Mouse (Mus musculus) lung, postnatal 25 days (tissue): Measurements from ENCODE around the gene Nr2e1.

Source experiments
- DNase-seq: peaks from one replicate; pipeline ENCODE4 v3.0.0; 2022; ENCODE audit warnings: low spot score

The Nr2e1 gene

DNA sequence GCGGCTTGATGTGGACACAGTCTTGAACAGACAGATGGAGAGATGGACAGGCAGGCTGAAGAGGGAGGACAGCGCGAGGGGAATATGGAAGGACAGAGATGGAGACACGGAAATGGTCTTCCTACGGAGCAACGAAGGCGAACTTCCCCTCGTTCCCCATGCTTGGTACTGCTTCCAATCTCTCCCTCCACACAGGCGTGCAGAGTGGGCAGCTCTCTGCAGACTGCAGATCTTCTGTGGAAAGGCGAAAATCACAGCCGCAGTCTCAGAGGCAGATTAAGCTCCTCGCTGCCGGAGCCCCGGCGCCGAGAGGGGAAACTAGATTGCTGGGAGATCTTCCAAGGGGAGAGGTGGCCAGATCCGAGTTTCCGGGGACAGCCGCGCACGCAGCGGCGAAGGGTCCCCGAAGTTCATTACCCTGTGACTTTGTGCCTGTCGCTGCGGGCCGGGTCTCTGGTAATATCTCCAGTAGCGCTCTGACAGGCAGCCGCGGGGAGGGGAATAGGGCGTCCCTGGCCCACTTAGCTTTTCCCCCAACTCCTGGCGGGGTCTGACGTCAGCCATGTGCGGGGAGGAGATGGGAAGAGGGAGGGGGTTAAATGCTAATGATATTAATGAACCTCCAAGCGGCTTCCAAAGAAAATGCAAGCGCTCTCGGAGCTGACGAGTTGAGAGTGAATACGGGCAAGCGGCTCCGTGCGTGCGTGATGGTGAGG is at the start of gene Nr2e1, which contains the start of gene Ostm1:
Nr2e1 (minus strand) TSS at position 476 of the 716 bp plus-strand sequence.
Ostm1 (plus strand) TSS at position 666 of the 716 bp plus-strand sequence.
- no peak for DNase-seq

DNA sequence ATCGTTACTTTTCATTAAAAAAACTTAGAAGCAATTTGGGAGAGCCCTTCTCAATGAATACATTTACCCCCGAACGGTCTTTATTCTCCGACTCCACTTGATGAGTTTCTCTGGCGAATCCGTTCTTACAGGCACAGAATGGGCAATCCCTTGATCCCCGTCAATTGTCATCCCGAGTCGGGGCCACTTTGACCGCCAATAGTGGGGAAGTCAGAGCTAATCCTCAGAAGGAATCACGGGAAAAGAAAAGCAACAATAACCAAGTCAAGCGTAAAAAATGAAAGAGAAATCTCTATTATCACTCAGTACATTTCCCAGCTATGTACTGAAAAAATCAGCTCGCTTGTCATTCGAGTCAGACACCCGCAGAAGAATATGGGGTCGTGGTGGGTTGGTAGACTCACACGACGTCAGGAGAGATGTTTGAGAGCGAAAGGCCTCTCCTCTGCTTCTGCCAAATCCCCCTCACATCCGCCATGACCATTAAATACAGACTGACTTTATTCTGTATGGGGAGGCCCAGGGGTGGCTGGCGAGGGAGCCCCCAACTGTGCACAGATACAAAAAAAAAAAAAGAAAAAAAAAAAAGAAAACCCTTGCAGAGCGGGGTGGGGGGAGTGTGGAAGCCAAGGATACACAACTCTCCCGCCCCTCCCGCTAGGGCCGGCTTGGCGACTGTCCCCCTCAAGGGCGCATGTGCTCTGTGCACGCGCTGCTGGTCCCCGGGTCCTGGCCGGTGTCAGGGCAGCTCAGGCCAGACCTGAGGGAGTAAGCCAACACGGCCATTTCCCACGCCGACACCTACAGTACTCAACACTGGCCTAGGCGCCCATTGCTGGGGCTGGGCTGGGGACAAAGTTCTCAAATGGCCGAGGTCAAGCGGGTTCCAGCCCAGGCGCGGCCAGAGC is 49.3 kb upstream of the Nr2e1 start:
- DNase-seq, result no peak

DNA sequence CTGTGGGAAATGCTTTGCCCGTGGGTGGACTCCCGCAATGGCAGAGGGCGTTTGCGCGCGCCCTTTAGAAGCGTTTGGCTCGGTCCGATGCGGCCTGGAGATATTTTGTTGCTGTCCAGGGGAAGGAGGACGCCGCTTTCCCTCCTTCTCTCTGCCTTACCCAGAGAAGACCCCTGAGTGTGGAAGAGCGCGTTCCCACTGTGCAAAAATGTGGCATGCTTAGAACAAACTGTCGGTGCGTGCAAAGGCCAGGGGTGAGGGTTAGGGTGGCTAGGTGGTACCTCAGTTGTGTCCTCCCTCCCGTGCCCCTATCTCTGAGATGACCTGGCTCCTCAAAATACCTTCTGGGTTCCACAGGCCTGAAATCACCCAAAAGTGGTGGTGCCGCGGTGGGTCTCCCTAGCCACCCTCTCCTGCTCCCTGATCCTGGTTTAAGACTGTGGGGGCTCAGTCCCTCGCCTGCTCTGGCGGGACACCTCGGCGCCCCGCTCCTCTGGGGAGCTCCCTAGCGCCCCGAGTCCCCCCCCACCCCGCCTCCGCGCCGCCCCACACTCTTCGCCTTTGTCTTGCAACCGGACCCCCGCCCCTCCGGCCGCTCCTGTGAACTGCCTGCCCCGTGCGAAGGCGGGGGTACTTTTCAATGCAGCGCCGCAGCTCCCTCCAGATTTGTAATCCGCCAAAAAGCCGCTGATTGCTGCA is 48.5 kb upstream of the Nr2e1 start:
- DNase-seq, result no peak

DNA sequence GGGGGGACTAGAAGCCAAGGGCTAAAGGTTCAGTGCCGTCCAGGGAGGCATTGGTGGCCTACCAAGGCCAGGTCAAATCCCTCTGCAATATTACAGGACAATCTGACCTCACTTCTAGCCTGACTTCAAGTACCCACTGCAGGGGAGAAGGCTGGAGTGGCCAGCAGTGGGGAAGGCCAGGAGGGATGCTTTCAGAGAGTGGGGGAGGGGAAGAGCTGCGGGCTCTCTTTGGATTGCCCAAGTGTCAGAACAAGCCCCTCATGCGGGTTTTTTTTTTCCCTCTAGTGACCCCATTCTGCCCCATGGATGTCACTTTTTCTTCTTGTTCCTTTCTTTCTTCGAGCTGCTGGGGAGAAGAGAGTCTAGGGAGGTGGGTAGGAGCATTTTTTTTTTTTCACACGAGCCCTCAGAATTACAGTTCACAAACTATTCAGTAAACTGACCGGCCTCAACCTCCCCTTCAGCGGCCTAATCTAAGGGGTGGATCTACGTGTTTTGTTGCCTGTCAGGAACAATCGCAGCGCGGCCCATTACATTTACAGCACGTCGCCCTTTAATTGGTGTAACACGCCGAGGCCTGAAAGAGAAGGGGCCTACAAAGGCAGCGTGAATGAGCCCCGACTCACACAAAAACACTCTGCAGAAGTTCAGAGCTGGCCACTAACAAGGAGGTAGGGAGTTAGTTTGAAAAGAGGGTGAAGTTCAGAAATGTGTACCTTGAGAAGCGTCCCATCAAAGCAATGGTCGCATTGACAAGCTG is 47.3 kb upstream of the Nr2e1 start:
- no peak for DNase-seq

DNA sequence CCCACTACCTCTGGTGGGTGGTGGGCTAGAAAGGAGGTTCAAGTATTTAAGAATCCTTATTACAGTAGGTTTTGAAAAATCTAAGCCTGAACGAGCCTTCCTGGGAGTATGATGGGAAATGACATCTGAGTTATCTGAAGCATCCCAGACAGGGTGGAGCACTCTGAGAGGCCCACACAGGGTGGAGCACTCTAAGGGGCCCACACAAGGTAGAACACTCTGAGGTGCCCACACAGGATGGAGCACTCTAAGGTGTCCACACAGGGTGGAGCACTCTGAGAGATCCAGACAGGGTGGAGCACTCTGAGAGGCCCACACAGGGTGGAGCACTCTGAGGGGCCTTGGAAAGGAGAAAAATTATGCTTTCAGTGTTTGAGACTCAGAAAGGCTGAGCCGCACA is 42.5 kb upstream of the Nr2e1 start:
- no peak for DNase-seq

DNA sequence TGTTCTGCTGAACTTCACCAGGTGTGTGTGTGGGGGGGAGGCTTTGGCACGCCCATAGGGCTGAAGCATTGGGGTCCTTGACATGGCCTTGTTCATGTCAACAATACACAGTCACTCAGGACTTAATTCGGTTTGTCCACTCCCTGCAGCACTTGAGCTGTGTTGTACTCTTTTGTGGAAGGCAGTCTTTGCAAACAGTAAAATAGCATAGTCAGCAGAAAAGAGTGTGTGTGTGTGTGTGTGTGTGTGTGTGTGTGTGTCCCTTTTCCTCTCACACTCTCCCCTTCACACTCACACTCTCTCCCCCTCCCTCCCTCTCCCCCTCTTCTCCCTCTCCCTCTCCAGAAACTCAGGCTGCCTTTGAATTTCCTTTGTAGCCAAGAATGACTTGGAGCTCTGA is 34.9 kb upstream of the Nr2e1 start:
- no peak for DNase-seq

DNA sequence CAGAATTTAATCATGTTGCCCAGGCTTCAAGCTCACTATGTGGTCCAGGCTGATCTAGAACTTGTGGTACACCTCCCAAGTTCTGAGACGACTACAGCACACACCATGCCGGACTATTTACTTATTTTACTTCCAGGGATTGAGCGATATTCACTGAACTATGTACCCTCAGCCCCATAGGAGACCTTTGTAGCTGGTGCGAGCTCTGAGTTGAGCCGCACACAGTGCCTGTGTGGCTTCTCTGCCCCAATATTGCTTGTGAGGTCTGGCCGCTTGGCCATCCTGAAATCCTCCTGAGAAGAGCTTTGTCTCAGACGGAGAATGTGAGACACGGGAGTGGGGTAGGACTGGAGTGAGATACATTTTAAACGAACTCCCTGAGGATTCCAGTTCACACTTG is 31.3 kb upstream of the Nr2e1 start:
- DNase-seq, result no peak

DNA sequence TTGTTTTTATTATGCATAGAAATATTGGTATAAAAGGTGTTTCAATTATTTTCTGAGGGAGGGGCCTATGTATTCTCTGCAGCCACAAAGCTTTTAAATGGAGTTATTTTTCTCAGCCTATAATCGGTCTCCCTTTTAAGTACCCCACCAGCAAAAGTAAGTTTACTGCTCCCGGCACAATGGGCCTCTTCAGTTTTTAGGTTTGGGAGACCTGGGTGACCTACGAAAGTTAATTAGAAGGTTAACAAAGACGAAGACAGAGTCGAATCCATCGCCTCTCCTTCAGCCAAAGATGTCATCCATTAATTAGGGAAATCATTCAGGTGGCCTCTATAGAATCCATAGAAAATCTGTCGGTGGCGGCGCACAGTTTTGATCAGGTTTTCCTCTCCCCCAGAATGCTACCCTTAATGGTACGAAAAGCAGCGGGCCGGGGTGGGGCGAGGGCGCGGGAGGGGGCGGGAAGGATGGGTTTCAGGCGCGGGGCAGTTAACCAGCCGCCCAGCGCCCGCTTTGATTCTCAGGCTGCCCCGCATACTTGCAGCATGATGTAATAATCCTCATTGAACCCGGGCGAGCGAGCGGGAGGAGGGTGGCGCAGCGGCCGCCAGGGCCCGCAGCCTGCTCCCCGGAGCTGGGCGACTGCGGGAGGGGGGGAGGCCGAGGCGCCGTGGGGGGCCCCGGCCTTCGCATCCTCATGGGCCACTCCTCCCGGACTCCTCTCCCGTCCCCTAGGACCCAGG is 30.4 kb upstream of the Nr2e1 start:
- no peak for DNase-seq

DNA sequence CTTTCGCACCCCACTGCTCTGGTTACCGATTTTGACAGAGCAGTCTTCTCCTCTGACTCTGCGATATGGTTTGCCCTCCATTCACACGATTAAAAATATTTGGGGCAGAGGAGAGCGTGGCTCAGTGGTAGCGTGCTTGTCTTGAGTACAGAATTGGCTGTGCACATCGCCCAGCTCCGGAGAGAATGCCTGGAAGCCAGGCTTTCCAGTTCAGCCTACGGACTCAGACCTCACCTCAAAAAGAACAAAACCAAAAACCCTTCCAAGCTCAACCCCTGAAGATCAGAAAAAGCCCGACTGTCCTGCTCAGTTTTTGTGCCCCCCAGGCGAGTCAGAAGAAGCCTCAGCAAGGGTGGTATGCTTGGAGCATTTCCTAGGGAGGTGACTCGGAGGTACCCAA is 29.6 kb upstream of the Nr2e1 start:
- DNase-seq, result no peak

DNA sequence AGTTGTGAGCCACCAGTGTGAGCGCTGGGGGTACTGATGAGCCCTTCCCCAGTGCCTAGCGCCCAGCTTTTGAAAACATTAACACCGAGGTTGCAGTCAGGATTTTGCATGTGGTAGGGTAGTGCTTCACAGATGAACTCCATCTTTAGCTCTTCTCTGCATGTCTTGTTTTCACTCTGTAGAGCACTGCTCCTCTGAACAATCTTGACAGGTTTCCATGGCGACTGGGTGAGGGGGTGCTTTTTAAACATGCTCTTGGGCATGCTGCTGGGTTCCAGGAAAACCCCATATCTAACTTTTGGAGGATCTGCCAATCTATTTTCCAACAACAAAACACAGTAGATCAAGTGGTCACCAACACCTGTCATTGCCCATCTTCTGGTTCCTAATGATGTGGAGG is 23.3 kb upstream of the Nr2e1 start:
- DNase-seq, result no peak

DNA sequence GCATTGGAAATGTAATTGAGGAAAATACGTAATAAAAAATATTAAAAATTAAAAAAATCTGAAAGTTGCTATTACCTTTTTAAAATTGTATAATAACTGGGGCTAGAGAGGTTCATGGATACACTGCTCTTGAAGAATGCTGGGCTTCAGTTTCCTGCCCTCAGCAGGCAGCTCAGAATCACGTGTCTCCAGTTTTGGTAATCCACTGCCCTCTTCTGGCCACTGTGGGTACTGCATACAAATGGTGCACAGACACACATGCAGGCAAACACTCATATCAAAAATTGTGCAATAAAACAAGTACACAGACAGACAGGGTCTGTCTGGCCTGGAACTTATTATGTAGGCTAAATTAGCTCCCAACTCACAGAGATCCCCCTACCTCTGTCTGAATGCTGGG is 21.4 kb upstream of the Nr2e1 start:
- no peak for DNase-seq

DNA sequence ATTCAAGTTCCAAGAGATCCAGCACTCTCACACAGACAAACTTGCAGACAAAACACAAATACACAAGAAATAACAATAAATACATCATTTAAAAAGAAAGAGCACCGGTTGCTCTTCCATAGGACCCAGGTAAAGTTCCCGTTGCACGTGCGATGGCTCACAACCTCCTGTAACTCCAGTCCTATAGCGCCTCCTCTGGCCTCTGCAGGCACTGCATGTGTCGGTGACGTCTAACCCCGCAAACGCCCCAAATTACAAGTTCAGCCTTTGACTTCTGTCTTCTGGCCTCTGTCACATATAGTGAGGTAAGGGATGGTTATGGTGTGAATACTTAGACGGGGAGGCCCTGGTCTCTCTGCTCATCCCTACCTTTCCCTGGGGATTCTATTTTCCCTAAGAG is 18.1 kb upstream of the Nr2e1 start:
- no peak for DNase-seq

DNA sequence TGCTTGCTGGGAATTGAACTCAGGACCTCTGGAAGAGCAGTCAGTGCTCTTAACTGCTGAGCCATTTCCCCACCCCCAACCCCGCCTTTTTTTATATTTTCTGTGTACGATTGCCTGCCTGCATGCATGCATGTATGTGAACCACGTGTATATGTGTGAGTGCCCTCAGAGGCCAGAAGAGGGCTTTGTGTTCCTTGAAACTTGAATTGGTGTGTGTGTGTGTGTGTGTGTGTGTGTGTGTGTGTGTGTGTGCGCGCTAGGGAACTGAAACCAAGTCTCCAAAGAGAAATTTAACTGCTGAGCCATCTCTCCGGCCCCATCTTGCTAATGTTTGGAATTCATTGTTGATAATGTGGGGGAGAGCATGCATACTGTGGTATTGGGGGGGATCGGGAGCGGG is 15.2 kb upstream of the Nr2e1 start:
- no peak for DNase-seq

DNA sequence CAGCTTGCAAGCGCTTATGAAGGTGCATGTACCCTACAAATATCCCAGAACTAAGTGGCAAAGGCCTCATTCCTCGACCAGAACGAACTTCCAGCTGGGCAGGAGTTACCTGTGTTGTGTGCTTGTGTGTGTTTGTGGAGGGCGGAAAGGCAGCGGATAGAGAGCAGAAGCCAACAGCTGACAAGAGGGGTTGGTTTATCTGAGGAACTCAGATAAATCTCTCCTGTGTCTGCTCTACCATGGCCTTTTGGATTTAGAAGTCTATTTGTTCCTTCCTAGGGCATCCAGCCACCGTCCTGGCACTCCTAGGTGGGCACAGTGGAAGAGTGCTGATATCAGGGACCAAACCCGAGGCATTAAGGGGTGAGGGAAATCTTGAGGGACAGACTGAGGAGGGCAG is 9.8 kb upstream of the Nr2e1 start:
- DNase-seq, result no peak

DNA sequence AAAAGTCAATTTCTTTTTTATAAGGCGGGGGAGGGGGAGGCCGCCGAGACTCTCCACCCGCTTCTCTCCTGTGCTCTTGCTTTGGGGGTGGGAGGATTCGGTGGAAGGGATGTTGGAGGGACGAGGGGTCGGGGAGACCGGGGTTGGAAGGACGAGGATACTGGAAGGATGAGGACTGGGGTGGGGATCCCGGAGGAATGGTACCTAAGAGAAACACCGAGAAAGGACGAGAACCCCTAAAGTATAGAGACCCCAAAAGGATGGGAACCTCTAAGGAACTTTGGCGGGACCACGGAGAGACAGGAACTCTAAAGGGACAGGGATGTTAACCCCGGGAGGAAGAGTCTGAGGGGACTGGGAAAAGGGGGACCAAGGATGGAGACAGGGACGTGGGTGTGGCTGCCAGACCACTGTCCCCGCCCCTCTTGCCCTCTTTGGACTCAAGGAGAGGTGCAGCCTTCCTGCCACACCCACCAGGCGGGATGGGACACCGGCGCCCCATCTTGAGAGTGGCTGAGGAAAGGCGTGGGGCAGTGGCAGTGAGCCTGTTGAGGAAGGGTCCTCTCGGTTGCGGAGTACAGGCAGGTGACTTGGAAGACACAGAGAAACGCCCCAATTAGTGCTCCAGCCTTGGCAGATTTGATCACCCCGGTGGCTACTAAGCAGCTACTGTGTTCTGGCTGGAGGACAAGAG is 8.7 kb upstream of the Nr2e1 start:
- DNase-seq, result no peak

DNA sequence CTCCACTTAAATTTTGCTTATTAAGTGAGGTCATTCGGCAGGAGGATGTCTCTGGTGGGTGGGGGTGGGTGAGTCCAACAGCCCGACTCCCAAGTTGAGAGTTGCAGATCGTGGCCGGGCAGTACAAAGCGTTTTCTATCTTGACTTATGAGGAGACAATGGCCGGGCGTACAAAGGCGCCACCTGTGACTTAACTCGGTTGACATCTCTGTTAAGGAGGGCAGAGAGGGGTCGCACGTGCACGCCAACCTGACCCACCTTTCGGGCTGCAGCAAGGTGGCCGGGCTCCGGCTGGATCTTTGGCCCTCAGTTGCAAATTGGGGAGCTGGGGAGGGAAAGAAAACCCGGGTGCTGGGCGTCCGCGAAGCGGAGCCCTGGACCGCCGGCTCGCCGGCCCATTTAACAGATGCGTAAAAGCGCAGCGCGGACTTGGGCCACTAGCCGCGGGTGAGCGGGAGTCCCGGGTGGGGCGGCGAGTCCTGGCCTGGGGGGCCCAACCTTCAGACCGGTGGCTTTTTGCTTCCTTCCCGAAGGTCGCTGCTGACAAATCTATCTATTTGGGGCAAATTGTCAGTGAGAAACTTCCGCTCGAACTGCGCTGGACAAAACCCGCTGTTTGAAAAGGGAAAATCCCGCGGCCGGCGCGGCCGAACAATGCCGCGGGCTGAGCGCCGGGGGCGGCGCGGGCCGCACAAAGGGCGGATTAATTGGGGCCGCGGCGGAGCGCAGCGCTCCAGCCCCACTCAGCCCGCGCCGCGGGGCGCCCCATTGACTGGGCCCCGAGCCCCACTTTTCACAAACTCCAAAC is 8.0 kb upstream of the Nr2e1 start:
- no peak for DNase-seq

DNA sequence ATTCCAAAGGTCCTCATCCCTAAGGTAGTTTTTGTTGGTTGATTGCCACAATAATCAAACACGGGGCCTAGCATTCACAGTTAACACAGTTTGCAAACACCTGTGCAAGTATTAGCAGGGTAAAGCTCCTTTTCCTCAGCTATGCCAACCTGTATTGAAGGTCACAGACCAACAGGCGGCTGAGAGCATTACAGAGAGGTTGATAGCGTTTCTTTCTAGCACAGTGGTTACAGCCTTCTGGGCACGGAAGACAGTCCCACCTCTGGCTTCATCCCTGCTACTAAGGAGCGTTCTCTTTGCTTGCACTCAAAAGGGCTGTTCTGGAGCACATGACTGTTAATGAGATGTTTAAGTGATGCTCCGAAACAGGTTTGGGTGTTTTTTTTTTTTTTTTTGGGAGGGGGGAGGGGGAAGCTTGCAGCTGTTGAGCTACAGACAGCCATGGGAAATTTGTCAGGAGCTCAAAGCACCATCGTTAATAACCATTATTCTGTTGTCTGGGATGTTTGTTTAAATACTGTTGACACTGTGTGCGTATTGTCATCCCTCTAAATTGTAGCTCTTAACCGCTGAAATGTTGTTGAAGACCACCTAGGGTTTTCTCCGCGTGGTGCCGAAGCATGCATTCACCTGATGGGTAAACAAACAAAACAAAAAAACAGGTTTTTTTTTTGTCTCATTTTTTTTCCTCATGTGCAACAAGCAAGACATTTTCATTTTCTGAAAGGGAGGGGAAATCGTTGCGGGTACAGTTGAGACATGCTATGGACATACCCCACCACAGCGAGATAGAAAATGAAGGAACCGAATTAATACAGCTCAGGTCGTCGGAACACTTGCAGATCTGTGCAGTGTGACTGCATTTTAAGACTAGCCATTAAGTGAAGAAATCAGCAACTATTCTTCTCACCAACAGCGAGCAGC is 7.1 kb upstream of the Nr2e1 start:
- no peak for DNase-seq

DNA sequence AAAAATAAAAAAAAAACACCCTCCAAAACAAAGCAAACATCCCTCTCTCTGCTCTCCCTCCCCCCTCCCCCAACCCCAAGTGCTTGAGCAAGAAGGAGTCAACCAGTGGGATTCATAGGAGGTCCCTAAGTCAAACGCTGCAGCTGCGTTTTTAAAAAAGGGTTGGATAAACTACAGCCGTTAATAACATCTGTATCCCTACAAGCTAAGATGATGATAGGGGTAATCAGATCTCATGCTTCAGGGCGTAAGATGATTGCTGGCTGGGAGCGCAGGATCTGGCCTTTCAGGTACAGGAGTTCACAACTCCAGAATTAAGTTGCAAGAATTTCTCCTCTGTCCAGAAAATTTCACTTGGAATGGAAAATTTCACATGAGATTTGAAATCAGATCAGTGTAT is 6.1 kb upstream of the Nr2e1 start:
- DNase-seq, result no peak
